Mouse (Mus musculus) liver (tissue): ENCODE data around the gene Usp34.
"Not testable (repeated sequence)": the region's sequence is repeated elsewhere in the genome, so short reads cannot be mapped to it uniquely, and the experiment has no call there.

Experiments used
- DNase-seq: peaks from one replicate; pipeline ENCODE4 v3.0.0-alpha.2; 2020; ENCODE audit warnings: mixed read lengths

Usp34 gene

GRCm38 (mm10) chr11:23359687-23360235 lies 53.1 kb downstream of the Usp34 start:
- DNase-seq: not testable (repeated sequence)

GRCm38 (mm10) chr11:23362305-23362704 lies 55.6 kb downstream of the Usp34 start:
- DNase-seq: no peak

DNA sequence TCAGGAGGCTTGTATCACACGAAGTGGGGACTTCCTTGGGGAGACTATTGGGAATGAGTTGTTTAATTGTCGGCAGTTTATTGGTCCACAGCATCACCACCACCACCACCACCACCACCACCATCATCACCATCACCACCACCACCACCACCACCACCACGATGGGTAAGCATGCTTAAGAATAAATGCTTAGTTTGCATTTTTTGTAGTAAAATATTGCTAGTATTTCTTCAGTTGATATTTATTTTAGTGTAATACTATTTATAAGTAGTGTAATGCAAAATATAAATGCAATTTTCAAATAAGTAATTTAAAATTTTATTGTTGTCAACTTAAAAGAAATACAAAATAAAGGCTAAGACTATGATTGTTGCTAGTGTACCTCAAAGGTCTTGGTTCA lies 57.7 kb downstream of the Usp34 start:
- no peak for DNase-seq

DNA sequence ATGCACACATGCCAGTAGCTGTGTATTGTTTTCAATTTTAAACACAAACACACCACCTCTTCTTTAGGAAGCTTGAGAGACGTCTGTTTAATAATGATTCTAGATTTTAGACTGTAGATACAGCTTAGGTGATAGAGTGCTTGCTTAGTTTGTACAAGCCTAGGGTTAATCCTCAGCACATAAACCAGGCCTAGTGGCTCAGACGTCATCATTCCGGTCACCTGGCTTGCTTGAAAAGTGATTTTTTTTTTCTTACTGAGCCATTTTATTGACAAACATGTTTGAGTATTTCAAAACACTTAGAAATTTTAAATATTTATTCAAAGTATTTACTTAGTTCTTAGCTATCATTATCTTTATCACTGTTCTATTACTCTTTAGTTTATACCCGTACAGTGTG lies 65.3 kb downstream of the Usp34 start:
- DNase-seq: no peak

GRCm38 (mm10) chr11:23372490-23372889 lies 65.8 kb downstream of the Usp34 start:
- DNase-seq: no peak

DNA sequence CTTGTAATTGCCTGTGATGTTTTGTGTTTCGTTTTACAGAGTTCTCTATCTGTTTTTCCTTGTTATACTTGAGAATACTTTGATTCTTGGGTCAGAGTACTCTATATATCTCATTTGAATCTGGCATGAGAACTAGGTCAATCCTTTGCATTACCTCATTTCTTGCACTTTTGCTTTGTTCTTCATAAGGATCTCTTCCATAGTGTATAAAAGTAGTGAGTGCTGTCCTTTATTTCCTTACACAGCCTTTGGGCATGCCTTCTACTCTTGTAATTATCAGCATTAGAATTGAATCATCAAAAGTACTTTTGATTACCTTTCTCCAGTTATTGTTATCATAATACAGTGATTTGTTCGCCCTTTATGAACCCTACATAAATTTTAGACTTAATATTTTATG lies 73.4 kb downstream of the Usp34 start:
- no peak for DNase-seq

GRCm38 (mm10) chr11:23380595-23380994 lies 73.9 kb downstream of the Usp34 start:
- no peak for DNase-seq

DNA sequence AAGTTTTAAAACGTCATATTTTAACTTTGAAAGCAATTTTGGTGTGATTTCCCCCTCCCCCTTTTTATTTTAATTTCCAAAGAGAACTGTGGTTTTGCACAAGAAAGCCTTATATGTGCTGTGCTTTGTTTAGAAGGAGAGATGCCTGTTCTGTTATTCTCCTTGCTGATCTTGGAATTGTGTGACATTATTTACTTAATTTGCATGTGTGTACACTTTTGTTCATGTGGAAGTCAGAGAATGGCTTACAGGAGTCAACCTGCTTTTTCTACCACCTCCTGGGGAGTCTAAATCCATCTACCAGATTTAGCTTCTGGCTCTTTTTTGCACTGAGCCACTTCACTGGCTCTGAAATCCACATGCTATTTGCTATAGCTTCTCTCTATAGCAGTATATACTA lies 76.1 kb downstream of the Usp34 start:
- DNase-seq: no peak

- DNase-seq: no peak
Measured at GRCm38 (mm10) chr11:23389649-23390048, 83.0 kb downstream of the Usp34 start.

DNA sequence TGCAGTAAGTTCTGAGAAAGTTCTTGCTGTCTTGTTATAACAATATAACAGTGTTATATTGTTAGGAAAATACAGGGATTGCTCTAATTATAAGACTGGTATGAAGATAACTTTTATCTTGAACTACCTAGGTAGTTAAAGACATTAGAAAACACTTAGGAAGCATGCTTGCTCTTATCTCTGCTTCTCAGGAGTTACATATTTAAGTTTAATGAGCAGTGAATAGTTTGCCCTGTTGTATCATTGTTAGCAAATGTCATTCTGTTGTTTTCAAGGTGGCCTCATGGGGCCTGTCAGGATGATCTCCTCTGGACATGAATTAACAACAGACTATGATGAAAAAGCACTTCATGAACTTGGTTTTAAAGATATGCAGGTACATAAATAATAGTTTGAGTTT lies 85.9 kb downstream of the Usp34 start:
- no peak for DNase-seq

GRCm38 (mm10) chr11:23396608-23397007 lies 89.9 kb downstream of the Usp34 start:
- DNase-seq: no peak

- DNase-seq: no peak
Measured at GRCm38 (mm10) chr11:23400978-23401776, 94.5 kb downstream of the Usp34 start.

GRCm38 (mm10) chr11:23428301-23428700 lies 121.6 kb downstream of the Usp34 start:
- no peak for DNase-seq

DNA sequence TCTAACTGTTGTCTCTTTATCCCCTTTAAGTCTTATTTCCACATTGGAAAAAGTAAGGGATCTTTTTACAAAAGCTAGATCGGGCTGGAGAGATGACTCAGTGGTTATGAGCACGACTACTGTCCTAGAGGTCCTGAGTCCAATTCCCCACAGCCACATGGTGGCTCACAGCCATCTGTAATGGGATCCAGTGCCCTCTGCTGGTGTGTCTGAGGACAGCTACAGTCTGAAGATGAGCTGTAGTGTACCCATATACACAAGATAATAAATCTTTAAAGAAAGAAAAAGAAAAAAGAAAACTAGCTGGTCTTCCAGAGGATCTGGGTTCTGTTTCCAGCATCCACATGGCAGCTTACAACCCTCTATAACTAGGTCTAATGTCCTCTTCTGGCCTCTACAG lies 123.3 kb downstream of the Usp34 start:
- DNase-seq: no peak

DNA sequence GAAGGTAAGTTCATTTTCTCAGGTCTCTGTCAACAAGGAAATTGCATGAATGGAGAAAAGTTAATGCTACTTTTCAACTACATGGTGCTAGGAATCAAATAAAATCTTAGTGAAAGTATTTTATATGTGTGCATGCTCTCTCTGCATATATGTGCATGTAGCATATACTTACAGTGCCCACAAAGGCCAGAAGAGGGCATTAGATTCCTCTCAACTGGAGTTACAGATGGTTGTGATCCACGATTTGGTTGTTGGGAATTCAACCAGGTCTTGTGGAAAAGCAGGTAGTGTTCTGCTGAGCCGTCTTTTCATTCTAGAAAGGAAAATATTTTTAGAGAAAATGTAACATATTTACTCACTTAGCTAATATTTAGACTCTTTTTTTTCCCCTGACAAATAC lies 129.4 kb downstream of the Usp34 start:
- no peak for DNase-seq

DNA sequence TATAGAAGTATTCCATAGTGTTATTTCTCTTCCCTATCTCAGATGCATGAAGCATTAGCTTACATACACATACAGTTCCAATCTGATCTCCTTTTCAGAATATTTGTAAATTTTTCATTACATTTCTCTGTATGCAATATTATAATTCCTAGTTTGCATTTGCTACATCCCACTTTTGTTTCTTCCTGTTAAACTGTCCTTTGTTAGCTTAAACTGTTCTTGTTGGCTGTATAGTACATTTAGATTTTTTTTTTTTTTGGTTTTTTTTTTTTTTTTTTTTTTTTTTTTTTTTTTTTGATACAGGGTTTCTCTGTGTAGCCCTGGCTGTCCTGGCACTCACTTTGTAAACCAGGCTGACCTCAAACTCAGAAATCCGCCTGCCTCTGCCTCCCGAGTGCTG lies 159.2 kb downstream of the Usp34 start:
- DNase-seq: not testable (repeated sequence)

DNA sequence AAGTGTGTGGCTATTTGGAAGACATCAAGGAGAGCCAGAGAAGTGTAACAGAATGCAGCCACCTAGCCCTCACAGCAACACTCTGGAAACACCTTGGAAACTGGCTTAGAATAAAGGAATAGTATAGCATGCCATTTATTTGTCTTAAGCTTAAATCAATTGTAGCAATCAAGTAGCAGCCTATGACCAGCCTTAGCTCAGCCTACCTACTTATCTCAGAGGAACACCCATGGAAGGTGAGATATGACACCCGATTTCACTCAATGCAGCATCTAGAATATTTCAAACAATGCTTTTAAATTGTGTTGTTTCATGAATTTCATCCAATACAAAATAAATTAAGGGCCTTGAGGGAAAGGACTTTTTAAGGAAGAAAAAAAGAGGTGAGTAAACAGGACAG lies 183.3 kb downstream of the Usp34 start:
- no peak for DNase-seq

DNA sequence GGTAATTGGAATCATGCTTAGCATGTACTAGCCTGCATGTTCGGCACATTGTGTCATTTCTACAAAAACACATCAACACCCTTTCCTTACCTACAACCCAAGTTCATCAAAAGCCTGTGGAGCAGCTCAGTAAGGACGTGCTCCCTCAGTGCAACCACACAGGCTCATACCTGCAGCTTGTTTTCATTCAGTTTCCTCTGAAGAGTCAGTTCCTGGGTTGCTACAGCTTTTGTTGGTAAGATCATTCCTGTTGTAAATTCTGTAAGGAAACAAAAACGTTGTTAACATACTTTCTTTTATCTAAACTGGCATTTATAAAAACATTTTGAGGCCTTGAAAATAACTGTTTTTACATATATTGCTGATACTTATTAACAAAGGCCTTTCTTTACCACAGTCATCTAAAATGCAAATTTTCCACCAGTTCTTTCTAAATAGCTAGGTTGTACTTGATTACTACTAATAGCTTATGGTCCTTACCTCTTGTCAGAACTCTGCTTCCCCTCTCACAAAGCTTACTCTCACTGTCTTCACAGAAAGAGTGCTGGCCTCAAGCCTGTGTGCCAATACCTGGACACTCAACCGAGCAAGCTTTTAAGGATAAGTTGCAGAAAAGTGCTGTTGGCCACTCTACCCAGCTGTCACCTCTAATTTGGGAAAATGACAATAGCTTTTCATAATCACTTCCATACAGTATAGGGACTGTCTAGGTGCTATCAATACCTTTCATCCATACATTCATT lies 185.5 kb downstream of the Usp34 start:
- no peak for DNase-seq

DNA sequence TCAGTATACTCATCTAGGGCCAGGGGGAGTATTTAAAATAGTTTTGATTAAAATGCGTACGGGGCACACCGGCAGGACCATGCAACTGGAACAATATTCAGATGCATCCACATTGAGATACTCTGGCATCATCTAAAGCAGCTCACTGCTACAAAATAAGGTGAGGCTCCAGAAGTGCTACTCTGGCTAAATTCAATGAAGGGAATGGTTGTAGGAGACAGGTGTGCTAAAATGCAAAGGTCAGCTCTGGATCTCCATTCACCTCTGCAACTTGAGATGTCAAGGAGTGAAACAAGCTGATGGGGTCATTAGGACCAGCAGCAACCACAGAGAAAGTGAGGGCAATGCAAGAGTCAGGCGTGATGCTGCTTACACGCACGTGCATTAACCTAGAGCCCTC lies 188.5 kb downstream of the Usp34 start:
- no peak for DNase-seq

- DNase-seq: no peak
Measured at GRCm38 (mm10) chr11:23496661-23497060, 190.0 kb downstream of the Usp34 start.

GRCm38 (mm10) chr11:23497335-23497717 lies 190.6 kb downstream of the Usp34 start:
- DNase-seq: peak; percentile 75

- peak; percentile 100 for DNase-seq
Measured at GRCm38 (mm10) chr11:23497718-23498509, 191.2 kb downstream of the Usp34 start, which contains the start of gene Ahsa2. TSS of gene Ahsa2 (minus strand) at chr11:23498030.

GRCm38 (mm10) chr11:23498609-23499008 lies 191.9 kb downstream of the Usp34 start:
- DNase-seq: peak; percentile 11
